Mouse (Mus musculus) bone marrow, adult 2 months (tissue): ENCODE data around the gene Ccdc88b. TPM values are rescaled to one million over a fixed set of nuclear protein-coding genes. Genes with fewer than 3 reads are reported as not detected.

ENCODE experiments used
- H3K27ac ChIP-seq: fragments of 200-500 bp; 2 replicates; pipeline ENCODE4 v1.5.1; 2012; ENCODE audit warnings: low read depth, mild to moderate bottlenecking, control low read depth, inconsistent platforms, low read length; ENCODE audit not compliant: control insufficient read depth, poor library complexity, insufficient read depth
- H3K4me1 ChIP-seq: fragments of 200-500 bp; 2 replicates; pipeline ENCODE4 v1.6.1; 2011; ENCODE audit warnings: low read length; ENCODE audit not compliant: control insufficient read depth, insufficient read depth
- H3K4me3 ChIP-seq: fragments of 200-500 bp; replicated peaks from 2 replicates; pipeline ENCODE3; 2011; ENCODE audit warnings: mild to moderate bottlenecking, low read depth, low read length, control low read depth; ENCODE audit not compliant: control insufficient read depth
- CTCF ChIP-seq: fragments of 200-500 bp; IDR thresholded peaks from 2 replicates; pipeline ENCODE4 v1.5.1; 2011; ENCODE audit warnings: low read length, control low read depth; ENCODE audit not compliant: control insufficient read depth, insufficient read depth
- POLR2A ChIP-seq: fragments of 200-500 bp; IDR thresholded peaks from 2 replicates; pipeline ENCODE4 v1.6.1; 2011; ENCODE audit warnings: low read depth, mild to moderate bottlenecking, control low read depth, low read length, borderline replicate concordance; ENCODE audit not compliant: control insufficient read depth
- WGBS: fragments of 180-500 bp; shearing (Covaris S2); methylation state at CpG from one replicate; pipeline ENCODE4 v1.1.7; 2018; 5-methylcytosine and 5-hydroxymethylcytosine counted together
- polyA plus RNA-seq: library from polyadenylated mRNA; stranded (reverse); fragments of >200 nt; gene quantifications from 2 replicates; pipeline ENCODE4 v1.2.4, GENCODE M21; 2011; ENCODE audit warnings: low replicate concordance; ENCODE audit not compliant: missing spikeins, insufficient read depth, insufficient read length

The Ccdc88b gene
- polyA plus RNA-seq, 1 experiment: 66.6 TPM

DNA sequence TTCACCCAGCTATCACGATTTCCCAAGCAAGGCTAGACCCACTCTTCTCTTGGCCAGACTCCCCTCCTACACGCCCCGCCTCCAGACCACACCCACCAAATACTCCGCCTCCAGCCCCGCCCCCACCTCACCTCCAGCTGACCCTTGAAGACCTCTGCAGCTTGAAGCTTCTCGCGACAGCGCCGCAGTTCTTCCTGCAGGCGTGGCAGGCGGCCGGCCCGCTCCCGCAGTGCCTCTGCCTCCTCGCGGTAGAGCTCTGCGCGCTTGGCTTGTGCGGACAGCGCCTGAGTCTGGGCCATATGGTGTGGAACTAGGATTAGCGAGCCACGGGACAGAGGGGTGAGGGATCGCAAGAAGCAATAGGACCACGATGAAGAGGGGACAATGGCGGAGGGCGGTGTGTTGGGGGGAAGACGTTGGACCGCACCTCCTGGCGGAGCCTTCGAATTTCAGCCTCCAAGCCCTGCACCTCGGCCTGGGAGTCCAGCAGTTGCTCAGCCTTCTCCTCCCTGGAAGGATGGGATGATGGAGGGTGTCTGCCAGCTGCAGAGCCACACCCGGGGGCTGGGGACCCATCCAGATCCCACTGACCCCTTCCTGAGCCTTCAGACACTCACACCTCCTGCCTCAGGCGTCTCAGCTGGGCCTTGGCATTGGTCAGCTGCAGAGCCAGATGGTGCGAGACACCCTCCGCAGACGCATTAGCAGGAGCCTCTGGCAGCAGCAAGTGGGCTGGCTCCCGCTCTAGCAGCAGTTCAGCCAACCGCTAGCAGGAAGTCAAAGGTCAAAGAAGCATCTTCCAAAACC lies 2.6 kb downstream of the Ccdc88b start:
- no peak overlapping the region for H3K4me3 ChIP-seq
- H3K27ac ChIP-seq: no peak overlapping the region
- TF ChIP-seq POLR2A (no peak), CTCF (no peak)
- WGBS: 85% methylated on average over 38 of the region's 38 CpGs
- H3K4me1 ChIP-seq: peaks cover 4% of the 10 kb centered on the region

- Histone ChIP-seq H3K4me1 (peaks cover 4% of the 10 kb centered on the region), H3K27ac (no peak overlapping the region), H3K4me3 (no peak overlapping the region)
- 88% methylated on average over 12 of the region's 12 CpGs for WGBS
- TF ChIP-seq CTCF (no peak), POLR2A (no peak)
These were observed 3.4 kb downstream of the Ccdc88b start for GRCm38 (mm10) chr19:6854658-6855057.

- Histone ChIP-seq H3K27ac (no peak overlapping the region), H3K4me1 (peaks cover 3% of the 10 kb centered on the region), H3K4me3 (no peak overlapping the region)
- 87% methylated on average over 8 of the region's 8 CpGs for WGBS
- TF ChIP-seq CTCF: no peak
- no peak for TF ChIP-seq POLR2A
These were observed 4.1 kb downstream of the Ccdc88b start for GRCm38 (mm10) chr19:6853903-6854302.

DNA sequence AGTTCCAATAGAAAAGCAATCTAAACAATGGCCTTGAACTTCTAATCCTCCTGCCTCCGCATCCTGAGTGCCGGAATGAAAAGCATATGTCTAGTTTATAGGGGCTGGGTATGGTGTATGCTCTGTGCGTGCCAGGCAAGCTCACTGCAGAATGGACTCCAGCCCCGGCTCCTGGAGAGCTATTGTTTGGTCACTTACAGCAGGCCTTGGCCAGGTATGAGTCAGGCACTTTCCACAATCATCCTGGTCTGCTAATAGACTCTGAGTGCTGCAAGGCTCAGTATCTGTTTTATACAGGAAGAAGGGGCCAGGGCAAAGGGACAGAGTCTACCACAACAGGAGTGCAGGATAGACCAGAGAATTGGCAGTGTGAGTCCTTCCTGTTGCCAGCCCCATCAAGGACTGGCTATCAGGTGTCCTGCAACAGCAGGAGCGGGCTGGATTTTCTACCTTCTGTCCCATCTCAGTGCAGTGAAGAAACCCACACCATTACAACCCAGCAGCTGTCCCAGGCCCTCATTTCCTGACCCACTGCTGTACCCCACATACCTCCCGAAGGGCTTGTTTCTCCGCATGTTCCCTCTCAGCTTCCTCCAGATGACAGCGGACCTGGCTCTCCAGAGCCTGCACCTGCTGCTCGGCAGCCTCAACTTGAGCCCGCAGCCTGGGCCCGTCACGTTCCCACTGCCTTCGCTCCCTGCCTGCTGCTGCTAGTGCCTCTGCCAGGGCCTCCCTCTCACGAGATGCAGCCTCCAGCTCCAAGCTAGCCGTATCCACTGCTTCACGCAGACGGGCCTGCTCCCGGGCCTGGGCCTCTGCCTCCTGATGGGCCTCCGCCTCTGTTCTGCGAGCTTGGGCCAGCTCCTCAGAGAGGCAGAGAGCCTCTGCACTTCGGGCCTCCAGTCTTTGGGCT lies 5.4 kb downstream of the Ccdc88b start:
- no peak for TF ChIP-seq CTCF
- WGBS: 89% methylated on average over 21 of the region's 21 CpGs
- no peak overlapping the region for H3K4me3 ChIP-seq
- H3K4me1 ChIP-seq: peaks cover 3% of the 10 kb centered on the region
- no peak overlapping the region for H3K27ac ChIP-seq

GRCm38 (mm10) chr19:6851497-6851896 lies 6.5 kb downstream of the Ccdc88b start:
- TF ChIP-seq POLR2A: no peak
- WGBS: 76% methylated on average over 3 of the region's 3 CpGs
- Histone ChIP-seq H3K4me3 (no peak overlapping the region), H3K27ac (no peak overlapping the region), H3K4me1 (peaks cover 3% of the 10 kb centered on the region)

DNA sequence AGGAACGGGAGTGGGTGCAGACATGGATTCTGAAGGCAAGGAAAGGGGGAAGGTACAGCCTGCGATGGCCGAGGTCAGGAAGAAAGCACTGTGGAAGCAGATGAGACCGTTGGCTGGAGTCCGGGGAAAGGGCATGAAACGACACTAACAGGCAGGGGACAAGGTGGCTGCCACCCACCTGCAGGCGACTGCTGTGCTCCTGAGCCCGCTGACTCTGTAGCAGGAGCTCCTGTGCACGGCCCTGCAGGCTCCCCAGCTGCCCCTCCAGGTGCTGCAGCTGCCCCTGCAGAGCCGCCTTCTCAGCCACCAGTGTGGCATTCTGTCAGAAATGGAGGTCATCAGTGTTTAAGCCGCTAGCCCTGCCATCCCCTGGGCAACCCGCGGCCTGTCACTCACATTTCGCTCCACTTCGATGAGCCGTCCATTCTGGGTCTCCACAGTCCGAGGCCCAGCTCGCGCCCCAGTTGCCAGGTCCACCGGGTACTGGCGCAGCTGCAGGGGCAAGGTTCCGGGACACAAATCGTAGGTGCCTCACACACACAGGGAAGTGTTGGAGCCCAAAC lies 8.4 kb downstream of the Ccdc88b start:
- 89% methylated on average over 23 of the region's 23 CpGs for WGBS

GRCm38 (mm10) chr19:6847841-6848517 lies 10.0 kb downstream of the Ccdc88b start:
- TF ChIP-seq CTCF (no peak), POLR2A (no peak)
- WGBS: 92% methylated on average over 31 of the region's 31 CpGs
- H3K27ac ChIP-seq: no peak overlapping the region
- H3K4me1 ChIP-seq: peaks cover 1% of the 10 kb centered on the region; the same call in 1 of the 2 replicates
- no peak overlapping the region for H3K4me3 ChIP-seq

More for the DNA sequence above, 8.4 kb downstream of the Ccdc88b start:
- Histone ChIP-seq H3K4me3 (no peak overlapping the region), H3K4me1 (peaks cover 3% of the 10 kb centered on the region; the same call in 1 of the 2 replicates), H3K27ac (no peak overlapping the region)
- TF ChIP-seq POLR2A: no peak
- TF ChIP-seq CTCF: no peak
